In genomic region chr1:38014551-38015203, GRCm38 (mm10) we compare ENCODE assay signal across 21 mouse cellular contexts. TPM values are rescaled to one million over a fixed set of nuclear protein-coding genes. Genes with fewer than 3 reads are reported as not detected.
"Had no signal": no experiment of that assay in that cellular context is flagged by ENCODE, and none has a peak within 500 bp of the region (broad histone marks: within the 10 kb centered on the region; RNA-seq: fewer than 3 reads in every experiment).

No protein-coding gene starts in this region.

- H3K9ac ChIP-seq: limb, embryonic 12.5 days; lung, embryonic 15.5 days; neural tube, embryonic 15.5 days had no signal

- DNase-seq: kidney, adult 8-10 months; kidney, postnatal 25 days; layer of hippocampus, postnatal 36 days; lung, postnatal 14 days; midbrain, embryonic 14.5 days; right cerebral cortex, adult 18-20 months; thymus, adult 2 months; thymus, postnatal 25 days had no signal

- H3K4me2 ChIP-seq: limb, embryonic 12.5 days; lung, embryonic 15.5 days; neural tube, embryonic 15.5 days had no signal

- H3K4me1 ChIP-seq: limb, embryonic 12.5 days; lung, embryonic 15.5 days; midbrain, embryonic 10.5 days; neural tube, embryonic 15.5 days had no signal

- H3K4me3 ChIP-seq: limb, embryonic 12.5 days; lung, embryonic 15.5 days; midbrain, embryonic 10.5 days; myocyte; neural tube, embryonic 15.5 days had no signal

- H3K27ac ChIP-seq: limb, embryonic 12.5 days; lung, embryonic 15.5 days; midbrain, embryonic 10.5 days; neural tube, embryonic 15.5 days had no signal

- ATAC-seq: intestine, postnatal 0 days had no signal

- H3K27me3 ChIP-seq: limb, embryonic 12.5 days; lung, embryonic 15.5 days; neural tube, embryonic 15.5 days had no signal

- H3K9me3 ChIP-seq: limb, embryonic 12.5 days; lung, embryonic 15.5 days; midbrain, embryonic 10.5 days; neural tube, embryonic 15.5 days had no signal

RNA-seq across cellular contexts. Expression of gene Lyg1, which starts 57.1 kb away (rescaled TPM):
- total RNA-seq: layer of hippocampus, postnatal 36 days; left cerebral cortex, adult 8-10 months; left cerebral cortex, postnatal 36 days; liver, adult 2 months had no signal
- polyA plus RNA-seq: intestine, postnatal 0 days; kidney, embryonic 16.5 days; limb, embryonic 12.5 days; liver, adult 2 months; lung, embryonic 15.5 days; midbrain, embryonic 10.5 days; midbrain, embryonic 14.5 days; myocyte; neural tube, embryonic 11.5 days; neural tube, embryonic 15.5 days; testis, adult 2 months; thymus, adult 2 months; urinary bladder, adult 2 months had no signal
